Mouse (Mus musculus): ENCODE measurements around the gene Itgb7. TPM values are rescaled to one million over a fixed set of nuclear protein-coding genes. Genes with fewer than 3 reads are reported as not detected.

Itgb7 gene
- total and polyA plus RNA-seq, 3 experiments: 7.4 to 15.2 TPM; not detected in 1

GRCm38 (mm10) chr15:102270274-102270960, 38.7 kb upstream of the Itgb7 start, which contains the start of gene Gm9918:
TSS of gene Gm9918 (plus strand) at chr15:102270563.
- H3K4me3 ChIP-seq (ENCODE audit: control insufficient read depth in 1 of 2, insufficient read depth in 1 of 2, low read depth in 2 of 2, low read length in 2 of 2): no peak within 1 kb of the TSS
- H3K9ac ChIP-seq (ENCODE audit: control insufficient read depth, low read depth, low read length, poor library complexity, severe bottlenecking): no peak within 1 kb of the TSS
- TF ChIP-seq POLR2AphosphoS2 (IDR thresholded peaks at IDR 0.05; ENCODE audit: low read length): no peak
- TF ChIP-seq MAX (IDR thresholded peaks at IDR 0.05; ENCODE audit: low read length): no peak
- TF ChIP-seq ZNF384 (IDR thresholded peaks at IDR 0.05; ENCODE audit: low read depth, low read length): no peak

GRCm38 (mm10) chr15:102265548-102265947, 33.8 kb upstream of the Itgb7 start:
- Histone ChIP-seq H3K4me1 (ENCODE audit: control insufficient read depth in 1 of 2, insufficient read depth in 2 of 2, low read length in 2 of 2) (no peaks in the 10 kb centered on the region), H3K79me2 (ENCODE audit: control insufficient read depth, insufficient read depth, low read length, poor library complexity) (no peaks in the 10 kb centered on the region), H3K36me3 (ENCODE audit: control insufficient read depth in 1 of 2, insufficient read depth in 2 of 2, low read length in 2 of 2) (no peaks in the 10 kb centered on the region), H3K27ac (ENCODE audit: control insufficient read depth, low read depth, low read length) (no peak overlapping the region), H3K27me3 (ENCODE audit: control insufficient read depth in 1 of 2, insufficient read depth in 2 of 2, low read length in 2 of 2) (peaks cover 30 to 38% of the 10 kb centered on the region in 2 experiments), H3K4me3 (ENCODE audit: control insufficient read depth in 1 of 2, insufficient read depth in 1 of 2, low read depth in 2 of 2, low read length in 2 of 2) (no peak overlapping the region), H3K9ac (ENCODE audit: control insufficient read depth, low read depth, low read length, poor library complexity, severe bottlenecking) (no peak overlapping the region), H3K9me3 (replicated peaks; ENCODE audit: insufficient read depth, low read length) (no peaks in the 10 kb centered on the region)
- TF ChIP-seq CTCF (IDR thresholded peaks at IDR 0.05 in 2 of 3, conservative IDR thresholded peaks at IDR 0.05 in 1 of 3; ENCODE audit: control insufficient read depth in 1 of 3, insufficient read depth in 1 of 3, low read depth in 2 of 3, low read length in 3 of 3, poor library complexity in 1 of 3, severe bottlenecking in 1 of 3): peak in 2 of 3 experiments; percentile 17 to 57; a peak in 2 of 6 replicates
- peak; percentile 55 for TF ChIP-seq SMC3 (IDR thresholded peaks at IDR 0.05; ENCODE audit: low read depth, low read length)
- no peak for TF ChIP-seq ZNF384 (IDR thresholded peaks at IDR 0.05; ENCODE audit: low read depth, low read length)
- peak; percentile 40 for TF ChIP-seq RAD21 (IDR thresholded peaks at IDR 0.05; ENCODE audit: low read depth, low read length)
- peak; percentile 46 for DNase-seq (ENCODE audit: low read depth, low spot score)

More at GRCm38 (mm10) chr15:102270274-102270960, 38.7 kb upstream of the Itgb7 start, which contains the start of gene Gm9918:
- Histone ChIP-seq H3K79me2 (ENCODE audit: control insufficient read depth, insufficient read depth, low read length, poor library complexity) (no peaks in the 10 kb centered on the region), H3K27me3 (ENCODE audit: control insufficient read depth in 1 of 2, insufficient read depth in 2 of 2, low read length in 2 of 2) (peaks cover 19 to 27% of the 10 kb centered on the region in 2 experiments), H3K4me1 (ENCODE audit: control insufficient read depth in 1 of 2, insufficient read depth in 2 of 2, low read length in 2 of 2) (no peaks in the 10 kb centered on the region), H3K9me3 (replicated peaks; ENCODE audit: insufficient read depth, low read length) (no peaks in the 10 kb centered on the region), H3K27ac (ENCODE audit: control insufficient read depth, low read depth, low read length) (no peak within 1 kb of the TSS), H3K36me3 (ENCODE audit: control insufficient read depth in 1 of 2, insufficient read depth in 2 of 2, low read length in 2 of 2) (no peaks in the 10 kb centered on the region)
- DNase-seq (ENCODE audit: low read depth, low spot score): no peak

GRCm38 (mm10) chr15:102263037-102263436, 31.3 kb upstream of the Itgb7 start:
- no peak overlapping the region for H3K9ac ChIP-seq (ENCODE audit: control insufficient read depth, low read depth, low read length, poor library complexity, severe bottlenecking)
- TF ChIP-seq CTCF (IDR thresholded peaks at IDR 0.05 in 2 of 3, conservative IDR thresholded peaks at IDR 0.05 in 1 of 3; ENCODE audit: control insufficient read depth in 1 of 3, insufficient read depth in 1 of 3, low read depth in 2 of 3, low read length in 3 of 3, poor library complexity in 1 of 3, severe bottlenecking in 1 of 3) (no peak), JUND (IDR thresholded peaks at IDR 0.05; ENCODE audit: low read depth, low read length) (no peak), ETS1 (IDR thresholded peaks at IDR 0.05; ENCODE audit: low read depth, low read length) (no peak), ZMIZ1 (IDR thresholded peaks at IDR 0.05; ENCODE audit: low read depth, low read length) (no peak), HCFC1 (IDR thresholded peaks at IDR 0.05; ENCODE audit: low read depth, low read length) (no peak), MAFK (IDR thresholded peaks at IDR 0.05; ENCODE audit: borderline replicate concordance, low read depth, low read length) (no peak), RCOR1 (IDR thresholded peaks at IDR 0.05; ENCODE audit: low read depth, low read length) (no peak), CHD1 (IDR thresholded peaks at IDR 0.05; ENCODE audit: low read depth, low read length) (no peak), TAL1 (IDR thresholded peaks at IDR 0.05; ENCODE audit: low read length) (no peak), ZC3H11A (IDR thresholded peaks at IDR 0.05; ENCODE audit: low read depth, low read length) (no peak), TBP (IDR thresholded peaks at IDR 0.05; ENCODE audit: low read depth, low read length) (no peak), SMC3 (IDR thresholded peaks at IDR 0.05; ENCODE audit: low read depth, low read length) (no peak), POLR2AphosphoS2 (IDR thresholded peaks at IDR 0.05; ENCODE audit: low read length) (no peak), EP300 (IDR thresholded peaks at IDR 0.05; ENCODE audit: low read depth in 1 of 2, low read length in 2 of 2) (no peak), MYC (IDR thresholded peaks at IDR 0.05; ENCODE audit: low read depth, low read length) (no peak)
- H3K27ac ChIP-seq (ENCODE audit: control insufficient read depth, low read depth, low read length): no peak overlapping the region
- no peaks in the 10 kb centered on the region for H3K4me1 ChIP-seq (ENCODE audit: control insufficient read depth in 1 of 2, insufficient read depth in 2 of 2, low read length in 2 of 2)
- no peaks in the 10 kb centered on the region for H3K36me3 ChIP-seq (ENCODE audit: control insufficient read depth in 1 of 2, insufficient read depth in 2 of 2, low read length in 2 of 2)
- H3K9me3 ChIP-seq (replicated peaks; ENCODE audit: insufficient read depth, low read length): no peaks in the 10 kb centered on the region
- peaks cover 41 to 56% of the 10 kb centered on the region in 2 experiments for H3K27me3 ChIP-seq (ENCODE audit: control insufficient read depth in 1 of 2, insufficient read depth in 2 of 2, low read length in 2 of 2)
- H3K4me3 ChIP-seq (ENCODE audit: control insufficient read depth in 1 of 2, insufficient read depth in 1 of 2, low read depth in 2 of 2, low read length in 2 of 2): no peak overlapping the region
- H3K79me2 ChIP-seq (ENCODE audit: control insufficient read depth, insufficient read depth, low read length, poor library complexity): no peaks in the 10 kb centered on the region
- no peak for DNase-seq (ENCODE audit: low read depth, low spot score)

All from MEL (cell line).